Comparison of ENCODE assay signal across 18 mouse cellular contexts in the genomic region with DNA sequence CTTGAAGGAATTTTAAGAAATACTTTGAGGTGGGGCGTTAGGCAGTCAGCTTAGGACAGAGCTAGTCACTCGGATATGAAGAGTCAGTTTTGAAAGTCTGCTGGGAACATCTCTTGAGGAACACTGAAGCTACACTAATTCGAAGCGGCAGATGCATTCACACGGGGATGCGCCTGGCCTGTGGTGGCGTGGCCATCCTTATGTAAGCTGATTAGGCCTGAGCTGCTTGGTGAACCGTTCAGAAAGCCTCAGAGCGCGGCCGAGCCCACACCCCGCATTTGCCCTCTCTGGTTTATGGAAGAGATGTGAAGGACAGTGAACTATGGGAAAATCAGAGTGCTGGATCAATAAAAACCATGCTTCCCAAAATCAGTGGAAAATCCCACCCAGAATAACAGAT. TPM values are rescaled to one million over a fixed set of nuclear protein-coding genes. Genes with fewer than 3 reads are reported as not detected.
DNase-seq lines count a peak whose midpoint lies in the region; ATAC-seq and TF ChIP-seq lines count a peak whose summit lies in the region.
"Had no signal": no experiment of that assay in that cellular context is flagged by ENCODE, and none has a peak within 500 bp of the region (broad histone marks: within the 10 kb centered on the region; RNA-seq: fewer than 3 reads in every experiment).

No protein-coding gene starts in this region.

- no peak overlapping the region for H3K4me2 ChIP-seq in forebrain, embryonic 14.5 days (ENCODE audit: low read length)
- H3K4me2 ChIP-seq: forebrain, embryonic 15.5 days; hindbrain, embryonic 15.5 days; limb, embryonic 12.5 days; liver, embryonic 15.5 days had no signal

- H3K27ac ChIP-seq in forebrain, embryonic 10.5 days = peak overlapping the region; percentile 46; the same call in 1 of the 2 replicates
- H3K27ac ChIP-seq in forebrain, embryonic 14.5 days (ENCODE audit: low read depth, low read length) = no peak overlapping the region
- no peak overlapping the region for H3K27ac ChIP-seq in cerebellum, adult 2 months (ENCODE audit: insufficient read depth, low read length)
- H3K27ac ChIP-seq: forebrain, embryonic 15.5 days; gastrocnemius, adult 2 months; hindbrain, embryonic 15.5 days; limb, embryonic 12.5 days; liver, embryonic 15.5 days had no signal

- peaks cover 23% of the 10 kb centered on the region for H3K27me3 ChIP-seq in forebrain, embryonic 10.5 days (ENCODE audit: poor library complexity, severe bottlenecking)
- no peaks in the 10 kb centered on the region for H3K27me3 ChIP-seq in forebrain, embryonic 14.5 days (replicated peaks; ENCODE audit: control insufficient read depth, insufficient read depth, low read length)
- no peaks in the 10 kb centered on the region for H3K27me3 ChIP-seq in cerebellum, adult 2 months (ENCODE audit: control insufficient read depth, insufficient read depth, low read length)
- H3K27me3 ChIP-seq: forebrain, embryonic 15.5 days; hindbrain, embryonic 15.5 days; liver, embryonic 15.5 days had no signal

- H3K4me1 ChIP-seq in forebrain, embryonic 10.5 days = peaks cover 29% of the 10 kb centered on the region
- no peaks in the 10 kb centered on the region for H3K4me1 ChIP-seq in forebrain, embryonic 14.5 days (ENCODE audit: control insufficient read depth, insufficient read depth, low read length)
- peaks cover 6% of the 10 kb centered on the region; the same call in 1 of the 2 replicates for H3K4me1 ChIP-seq in cerebellum, adult 2 months (ENCODE audit: control insufficient read depth, insufficient read depth, low read length)
- H3K4me1 ChIP-seq: forebrain, embryonic 15.5 days had no signal

- no peak overlapping the region for H3K4me3 ChIP-seq in forebrain, embryonic 10.5 days
- no peak overlapping the region for H3K4me3 ChIP-seq in forebrain, embryonic 14.5 days (ENCODE audit: low read depth, low read length)
- H3K4me3 ChIP-seq in cerebellum, adult 2 months (replicated peaks; ENCODE audit: insufficient read depth, low read depth, low read length) = no peak overlapping the region
- H3K4me3 ChIP-seq: forebrain, embryonic 15.5 days; gastrocnemius, adult 2 months; hindbrain, embryonic 15.5 days; limb, embryonic 12.5 days; liver, embryonic 15.5 days had no signal

- no peak for TF ChIP-seq CTCF in cerebellum, adult 2 months (IDR thresholded peaks at IDR 0.05; ENCODE audit: borderline replicate concordance, insufficient read depth, low read depth, low read length)

- ATAC-seq in forebrain, embryonic 14.5 days = no peak
- ATAC-seq: activated CD4-positive, CD25-positive, alpha-beta regulatory T cell, adult 4 months; forebrain, embryonic 15.5 days had no signal

- TF ChIP-seq POLR2A in cerebellum, adult 2 months (IDR thresholded peaks at IDR 0.05; ENCODE audit: borderline replicate concordance, insufficient read depth, low read length) = no peak

- no peaks in the 10 kb centered on the region for H3K9me3 ChIP-seq in forebrain, embryonic 10.5 days
- no peaks in the 10 kb centered on the region for H3K9me3 ChIP-seq in forebrain, embryonic 14.5 days (replicated peaks; ENCODE audit: control insufficient read depth, low read length)
- H3K9me3 ChIP-seq: forebrain, embryonic 15.5 days; hindbrain, embryonic 15.5 days; limb, embryonic 12.5 days; liver, embryonic 15.5 days had no signal

- no peak for DNase-seq in forebrain, embryonic 10.5 days (ENCODE audit: extremely low spot score, low spot score)
- DNase-seq in forebrain, embryonic 14.5 days (ENCODE audit: low spot score) = no peak
- DNase-seq in Muller cell, postnatal 12 days (ENCODE audit: inconsistent ontology term) = peak; percentile 94
- peak; percentile 65 to 72 for DNase-seq in cerebellum, adult 2 months
- peak; percentile 37 for DNase-seq in embryo, embryonic 11 days
- DNase-seq in natural killer cell, adult 2 months (ENCODE audit: low spot score in 2 of 2) = no peak
- DNase-seq in layer of hippocampus, adult 9-10 months (ENCODE audit: low spot score) = no peak
- no peak for DNase-seq in thymus, postnatal 36 days
- DNase-seq: gastrocnemius, adult 2 months; kidney, adult 18-20 months; kidney, postnatal 36 days; lung, postnatal 10 days; thymus, adult 2 months had no signal

- no peaks in the 10 kb centered on the region for H3K36me3 ChIP-seq in forebrain, embryonic 10.5 days (replicated peaks)
- no peaks in the 10 kb centered on the region for H3K36me3 ChIP-seq in forebrain, embryonic 14.5 days (ENCODE audit: control insufficient read depth, insufficient read depth, low read length)
- H3K36me3 ChIP-seq: forebrain, embryonic 15.5 days; hindbrain, embryonic 15.5 days; limb, embryonic 12.5 days; liver, embryonic 15.5 days had no signal

- H3K9ac ChIP-seq in forebrain, embryonic 14.5 days (ENCODE audit: low read length) = no peak overlapping the region
- H3K9ac ChIP-seq: forebrain, embryonic 15.5 days; hindbrain, embryonic 15.5 days; limb, embryonic 12.5 days; liver, embryonic 15.5 days had no signal

- 38% methylated on average over 12 of the region's 12 CpGs for WGBS in forebrain, embryonic 10.5 days
- 29% methylated on average over 12 of the region's 12 CpGs for WGBS in forebrain, embryonic 14.5 days
- 17% methylated on average over 12 of the region's 12 CpGs for WGBS in cerebellum, adult 2 months

RNA-seq across cellular contexts. Expression of a gene that starts 13.1 kb away (rescaled TPM):
- 8.4 and 12.8 TPM in 2 replicates for polyA plus RNA-seq in forebrain, embryonic 10.5 days (2016; fragmentation: Nextera tagmentation; extraction: Ambion mirVana)
- 0.56 and 0.77 TPM in 2 replicates for polyA plus RNA-seq in forebrain, embryonic 14.5 days (2014; fragmentation: Nextera tagmentation; extraction: Ambion mirVana)
- 1.6 and 2.0 TPM in 2 replicates for polyA plus RNA-seq in cerebellum, adult 2 months (2012; rRNA removed)

RNA-seq across cellular contexts. Expression of a gene that starts 25.4 kb away (rescaled TPM):
- 642 and 667 TPM in 2 replicates for polyA plus RNA-seq in forebrain, embryonic 10.5 days (2016; fragmentation: Nextera tagmentation; extraction: Ambion mirVana)
- 715 and 875 TPM in 2 replicates for polyA plus RNA-seq in forebrain, embryonic 14.5 days (2014; fragmentation: Nextera tagmentation; extraction: Ambion mirVana)
- polyA plus RNA-seq in cerebellum, adult 2 months (2012; rRNA removed) = 538 and 547 TPM in 2 replicates

RNA-seq across cellular contexts. Expression of a gene that starts 31.5 kb away (rescaled TPM):
- polyA plus RNA-seq in forebrain, embryonic 10.5 days (2016; fragmentation: Nextera tagmentation; extraction: Ambion mirVana) = 68.3 and 68.6 TPM in 2 replicates
- 26.6 and 37.4 TPM in 2 replicates for polyA plus RNA-seq in forebrain, embryonic 14.5 days (2014; fragmentation: Nextera tagmentation; extraction: Ambion mirVana)
- polyA plus RNA-seq in cerebellum, adult 2 months (2012; rRNA removed) = 22.6 and 22.9 TPM in 2 replicates

RNA-seq across cellular contexts. Expression of a gene that starts 42.9 kb away (rescaled TPM):
- polyA plus RNA-seq in forebrain, embryonic 10.5 days (2016; fragmentation: Nextera tagmentation; extraction: Ambion mirVana) = 41.6 and 44.2 TPM in 2 replicates
- polyA plus RNA-seq in forebrain, embryonic 14.5 days (2014; fragmentation: Nextera tagmentation; extraction: Ambion mirVana) = 37.2 and 49.9 TPM in 2 replicates
- 38.8 and 39.1 TPM in 2 replicates for polyA plus RNA-seq in cerebellum, adult 2 months (2012; rRNA removed)

Comparison
In these comparisons a context has a peak if more than half of its experiments do, and no peak if none do; other contexts are left out.
1. DNase-seq: peak in Muller cell, postnatal 12 days (single experiment), cerebellum, adult 2 months (2 of 2) and embryo, embryonic 11 days (single experiment); none in forebrain, embryonic 10.5 days (single experiment), forebrain, embryonic 14.5 days (single experiment), natural killer cell, adult 2 months (0 of 2), layer of hippocampus, adult 9-10 months (single experiment) and thymus, postnatal 36 days (0 of 2).